Mouse (Mus musculus) pancreas, adult 10 weeks (tissue): ENCODE data around the gene Gm5678. TPM values are rescaled to one million over a fixed set of nuclear protein-coding genes. Genes with fewer than 3 reads are reported as not detected.

ENCODE experiments used
- polyA plus RNA-seq: library from polyadenylated mRNA; stranded (reverse); fragments of 350-450 nt; fragmentation: Illumina TruSeq; extraction: RNeasy Lipid Tissue Mini Kit (QIAGEN cat#74804); gene quantifications from one replicate; pipeline ENCODE4 v1.2.3, GENCODE M21; 2015; ENCODE audit warnings: low read depth, low replicate concordance; ENCODE audit not compliant: insufficient read depth

The Gm5678 gene
- polyA plus RNA-seq: not detected

DNA sequence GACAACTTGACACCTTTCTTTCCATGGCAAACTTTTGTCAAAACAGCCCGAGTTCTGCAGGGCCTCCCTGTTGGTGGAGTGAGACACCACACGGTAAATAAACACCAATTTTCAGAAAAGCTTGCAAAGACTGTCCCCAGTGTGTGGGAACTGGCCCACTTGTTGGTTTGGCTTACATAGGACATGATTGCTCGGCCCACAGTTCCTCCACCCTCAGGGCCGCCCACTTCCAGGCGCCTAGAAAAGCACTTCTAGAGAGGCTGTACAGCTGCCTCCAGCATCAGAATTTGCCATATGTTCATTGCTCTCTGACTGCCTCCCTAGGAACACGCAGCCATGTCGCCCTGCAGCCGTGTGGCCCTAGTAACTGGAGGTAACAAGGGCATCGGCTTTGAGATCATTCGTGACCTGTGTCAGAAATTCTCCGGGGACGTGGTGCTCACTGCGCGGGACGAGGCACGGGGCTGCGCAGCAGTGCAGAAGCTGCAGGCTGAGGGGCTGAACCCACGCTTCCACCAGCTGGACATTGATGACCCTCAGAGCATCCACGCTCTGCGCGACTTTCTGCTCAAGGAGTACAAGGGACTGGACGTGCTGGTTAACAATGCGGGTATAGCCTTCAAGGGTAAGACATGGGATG lies at the start of gene Gm5678:
TSS of gene Gm5678 (plus strand) at position 337 of the 640 bp plus-strand sequence.

DNA sequence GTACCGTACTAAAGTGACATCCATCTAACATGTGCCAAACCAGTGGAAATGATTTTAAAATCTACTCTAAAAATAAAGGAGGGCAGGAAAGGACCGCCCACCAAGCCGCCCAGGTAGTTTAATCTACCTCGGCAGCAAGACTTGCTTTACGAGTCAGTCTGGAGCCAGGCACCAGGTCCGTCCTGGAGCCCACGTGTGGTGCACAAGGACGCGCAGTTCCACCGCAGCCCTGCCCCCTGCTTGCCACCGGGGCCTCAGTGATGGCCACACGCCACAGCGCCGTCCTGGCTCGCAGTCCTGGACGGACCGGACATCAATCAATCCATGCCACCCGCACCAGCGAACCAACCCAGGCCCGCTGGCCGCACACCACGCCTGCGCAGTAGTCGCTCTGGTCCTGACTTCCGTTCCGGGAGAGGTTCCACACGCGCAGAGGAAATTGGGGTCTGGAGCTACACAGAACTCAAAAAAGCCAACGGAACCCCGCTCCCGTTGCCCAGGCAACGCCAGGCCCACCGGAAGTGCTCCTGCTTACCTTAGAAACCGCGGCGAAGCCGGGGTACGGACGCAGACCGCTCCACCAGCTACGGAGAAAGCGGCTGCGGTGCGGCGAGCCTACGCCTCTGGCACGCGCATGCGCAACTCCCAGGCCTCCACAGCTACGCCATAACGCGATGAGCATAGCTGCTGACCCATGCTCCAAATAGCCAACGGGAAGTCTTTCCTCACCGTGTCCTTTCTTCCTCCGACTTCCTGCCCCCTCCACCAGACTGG lies 24.3 kb upstream of the Gm5678 start, which contains the start of gene Setd4:
TSS of gene Setd4 (minus strand) at position 625 of the 774 bp plus-strand sequence.

GRCm38 (mm10) chr16:93605553-93605952 lies 22.3 kb upstream of the Gm5678 start, which contains the start of gene Cbr1:
Gene Cbr1, plus strand, starts transcription at chr16:93605853.

Other genes starting within 250 kb of the Gm5678 start
- gene Setd4, start 24.0 kb upstream of the Gm5678 start, polyA plus RNA-seq: 5.7 TPM
- 15.6 TPM for gene Cbr1, start 22.2 kb upstream of the Gm5678 start, polyA plus RNA-seq
- 3.2 TPM for gene Cbr3, start 55.1 kb downstream of the Gm5678 start, polyA plus RNA-seq
- gene Dop1b, start 83.8 kb downstream of the Gm5678 start, polyA plus RNA-seq: 13.2 TPM
- 5.5 TPM for gene Morc3, start 204.0 kb downstream of the Gm5678 start, polyA plus RNA-seq